Mouse (Mus musculus) forebrain, embryonic 13.5 days (tissue): ENCODE results near the gene Tff2. TPM values are rescaled to one million over a fixed set of nuclear protein-coding genes. Genes with fewer than 3 reads are reported as not detected.

ENCODE experiments used
- ATAC-seq: fragments of 200-750 bp; cut with Nextera tagmentation; 2 replicates; pipeline ENCODE4 v1.8.0; 2017
- H3K27ac ChIP-seq: fragments of 300-500 bp; sonication (generic); 2 replicates; pipeline ENCODE4 v1.5.1; 2015; ENCODE audit warnings: inconsistent platforms, mild to moderate bottlenecking, moderate library complexity
- H3K27me3 ChIP-seq: fragments of 300-500 bp; sonication (generic); 2 replicates; pipeline ENCODE4 v1.6.1; 2015; ENCODE audit warnings: mild to moderate bottlenecking, inconsistent platforms
- H3K36me3 ChIP-seq: fragments of 300-500 bp; sonication (generic); 2 replicates; pipeline ENCODE4 v1.6.1; 2015; ENCODE audit warnings: mild to moderate bottlenecking, inconsistent platforms; ENCODE audit not compliant: poor library complexity, severe bottlenecking
- H3K4me1 ChIP-seq: fragments of 300-500 bp; sonication (generic); 2 replicates; pipeline ENCODE4 v1.6.1; 2015; ENCODE audit warnings: inconsistent platforms
- H3K4me2 ChIP-seq: fragments of 300-500 bp; sonication (generic); 2 replicates; pipeline ENCODE4 v1.6.1; 2015; ENCODE audit warnings: inconsistent platforms, mild to moderate bottlenecking, moderate library complexity
- H3K4me3 ChIP-seq: fragments of 300-500 bp; sonication (generic); 2 replicates; pipeline ENCODE4 v1.5.1; 2015; ENCODE audit warnings: mild to moderate bottlenecking, inconsistent platforms
- H3K9ac ChIP-seq: fragments of 300-500 bp; sonication (generic); 2 replicates; pipeline ENCODE4 v1.6.1; 2015; ENCODE audit warnings: mild to moderate bottlenecking, inconsistent platforms
- H3K9me3 ChIP-seq: fragments of 300-500 bp; sonication (generic); replicated peaks from 2 replicates; pipeline ENCODE4 v1.6.1; 2016; ENCODE audit warnings: inconsistent platforms
- WGBS: fragments of 180-500 bp; shearing (Covaris S2); methylation state at CpG from one replicate; pipeline ENCODE4 v1.1.7; 2015; 5-methylcytosine and 5-hydroxymethylcytosine counted together
- polyA plus RNA-seq: library from polyadenylated mRNA; unstranded; fragments of >200 nt; fragmentation: Nextera tagmentation; extraction: Ambion mirVana; gene quantifications from 2 replicates; pipeline ENCODE4 v1.2.1, GENCODE M21; 2015

Tff2 gene
- polyA plus RNA-seq, 1 experiment from 2014 or later, result not detected

DNA sequence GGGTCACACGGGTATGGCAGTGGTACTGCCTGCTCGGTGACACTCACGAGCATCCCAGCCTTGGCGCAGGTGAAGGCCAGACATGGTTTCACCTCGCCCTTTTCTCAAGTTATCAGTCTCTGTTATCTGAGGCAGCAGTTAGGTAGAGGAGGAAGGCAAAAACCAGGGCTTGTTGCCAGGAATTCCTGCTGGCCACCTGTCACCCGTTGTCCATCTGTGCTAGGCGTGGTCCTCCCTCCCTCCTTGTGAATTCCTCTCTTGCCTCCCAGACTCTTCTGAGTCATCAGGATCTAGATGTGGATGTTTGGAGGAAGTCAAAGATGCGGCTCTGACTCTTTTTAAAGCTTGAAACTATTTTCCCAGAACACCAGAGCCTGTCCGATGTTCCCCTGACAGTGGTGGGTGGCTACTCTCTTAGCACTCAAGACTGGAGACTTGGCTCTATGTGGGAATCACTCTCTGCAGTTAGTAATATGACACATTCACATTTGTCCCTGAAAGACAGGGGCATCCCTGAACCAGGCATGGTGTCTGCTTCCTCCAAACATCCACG lies 12.7 kb downstream of the Tff2 start:
- 0 out of 2 replicates have a peak, but pooled peaks cover 5% of the 10 kb centered on the region for H3K4me1 ChIP-seq
- no peaks in the 10 kb centered on the region for H3K36me3 ChIP-seq
- ATAC-seq, result no peak
- WGBS, result 78% methylated on average over 10 of the region's 10 CpGs
- H3K9me3 ChIP-seq, result no peaks in the 10 kb centered on the region
- no peaks in the 10 kb centered on the region for H3K27me3 ChIP-seq
- H3K4me3 ChIP-seq, result no peak overlapping the region
- no peak overlapping the region for H3K4me2 ChIP-seq
- H3K9ac ChIP-seq, result no peak overlapping the region
- H3K27ac ChIP-seq, result no peak overlapping the region

DNA sequence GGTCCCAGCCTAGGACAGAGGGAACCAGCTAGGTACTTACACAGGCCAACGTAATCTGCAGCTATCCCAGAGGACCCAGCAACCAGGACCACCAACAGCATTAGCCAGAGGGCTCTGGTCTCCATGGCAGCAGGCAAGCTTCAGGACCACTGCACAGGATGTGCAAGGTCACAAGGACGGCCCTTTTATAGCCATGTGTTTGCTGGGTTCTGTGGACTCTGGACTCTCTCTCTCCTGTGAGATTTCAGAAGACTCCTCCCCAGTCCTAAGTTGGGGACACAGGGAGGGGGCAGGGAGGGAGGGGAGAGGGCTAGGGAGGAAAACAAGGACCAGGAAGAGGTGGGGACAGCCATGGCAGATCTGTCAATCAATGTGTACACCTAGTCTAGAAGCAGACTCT lies 14.6 kb downstream of the Tff2 start, which contains the start of gene Tff3:
Tff3 (minus strand) TSS at position 195 of the 400 bp plus-strand sequence.
- 32% methylated on average over 2 of the region's 2 CpGs for WGBS
- Histone ChIP-seq H3K4me1 (peaks cover 15% of the 10 kb centered on the region; the same call in 1 of the 2 replicates), H3K27me3 (no peaks in the 10 kb centered on the region), H3K9me3 (no peaks in the 10 kb centered on the region), H3K4me2 (no peak within 1 kb of the TSS), H3K4me3 (no peak within 1 kb of the TSS), H3K27ac (no peak within 1 kb of the TSS), H3K36me3 (no peaks in the 10 kb centered on the region), H3K9ac (no peak within 1 kb of the TSS)
- no peak for ATAC-seq

DNA sequence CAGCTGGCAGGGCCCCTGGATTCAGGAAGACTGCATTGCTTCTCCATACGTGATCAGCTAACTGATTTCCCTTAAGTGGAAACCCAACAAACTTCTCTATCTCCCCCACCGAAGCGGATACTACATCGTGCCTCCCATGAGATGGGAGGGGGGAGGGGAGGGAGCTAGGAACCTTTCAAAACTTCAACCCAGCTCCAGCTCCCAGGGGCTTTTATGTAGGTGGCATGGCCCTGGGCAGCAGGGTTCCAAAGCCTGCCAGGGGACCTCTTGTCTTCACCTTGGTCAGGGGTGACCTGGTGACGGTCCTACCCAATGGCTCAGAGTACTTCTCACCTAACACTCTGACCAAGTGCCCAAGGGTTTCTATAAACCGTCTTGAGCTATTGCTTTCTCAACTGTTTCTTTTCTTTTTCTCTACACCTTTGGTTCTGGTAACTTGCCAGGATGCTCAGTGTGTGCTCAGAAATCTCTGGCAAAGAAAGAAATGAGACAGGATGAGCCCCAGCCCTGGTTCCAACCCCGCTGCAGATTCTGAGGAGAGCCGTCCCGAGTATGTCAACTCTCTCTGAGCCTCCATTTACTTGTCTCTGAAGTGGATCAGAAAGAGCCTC lies 15.3 kb downstream of the Tff2 start:
- 86% methylated on average over 9 of the region's 9 CpGs for WGBS
- H3K9ac ChIP-seq, result no peak overlapping the region

DNA sequence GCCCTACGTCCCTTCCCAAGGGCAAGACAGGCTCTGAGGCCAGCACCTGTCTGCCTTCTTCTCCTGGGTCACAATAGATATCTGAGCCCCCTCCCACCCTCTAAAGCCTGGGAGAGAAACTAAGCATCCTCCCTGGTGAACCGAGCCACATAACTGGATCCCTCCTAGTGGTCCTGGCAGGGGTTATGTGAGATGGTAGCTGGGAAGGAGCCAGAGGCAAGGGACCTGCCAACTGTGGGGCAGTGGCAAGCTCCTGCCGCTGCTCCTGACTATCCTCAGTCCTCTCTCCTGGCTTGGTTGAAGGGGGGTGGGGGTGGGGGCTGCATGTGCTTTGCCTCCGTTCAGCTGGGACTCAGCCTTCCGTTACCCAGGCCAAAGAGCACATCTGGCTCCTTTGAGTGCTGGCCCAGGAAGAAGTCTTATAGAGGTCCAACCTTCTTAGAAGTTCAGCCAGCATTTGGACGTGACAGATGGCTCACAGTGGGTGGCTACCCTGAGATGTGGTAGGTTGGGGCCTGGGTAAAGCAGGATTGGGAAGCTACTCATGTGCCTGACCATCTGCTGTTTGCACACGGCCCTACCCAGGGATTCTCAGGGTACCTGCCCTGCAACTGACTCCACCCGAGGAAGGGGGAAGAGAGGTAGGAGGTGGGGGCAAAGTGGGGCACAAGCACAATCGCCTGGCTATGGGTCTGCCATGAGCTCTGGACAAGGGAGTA lies 18.4 kb downstream of the Tff2 start:
- no peak overlapping the region for H3K27ac ChIP-seq
- peaks cover 11% of the 10 kb centered on the region; the same call in 1 of the 2 replicates for H3K9me3 ChIP-seq
- no peak overlapping the region for H3K4me3 ChIP-seq
- 46% methylated on average over 9 of the region's 9 CpGs for WGBS
- no peak overlapping the region for H3K9ac ChIP-seq
- H3K4me1 ChIP-seq, result peaks cover 15% of the 10 kb centered on the region; the same call in 1 of the 2 replicates
- no peak overlapping the region for H3K4me2 ChIP-seq
- H3K36me3 ChIP-seq, result no peaks in the 10 kb centered on the region
- no peaks in the 10 kb centered on the region for H3K27me3 ChIP-seq
- peak; percentile 70 for ATAC-seq

More for the DNA sequence above, 15.3 kb downstream of the Tff2 start:
- Histone ChIP-seq H3K9me3 (peaks cover under 1% of the 10 kb centered on the region; the same call in 1 of the 2 replicates), H3K27me3 (no peaks in the 10 kb centered on the region), H3K36me3 (no peaks in the 10 kb centered on the region), H3K4me3 (no peak overlapping the region), H3K27ac (no peak overlapping the region), H3K4me2 (no peak overlapping the region), H3K4me1 (peaks cover 15% of the 10 kb centered on the region; the same call in 1 of the 2 replicates)
- no peak for ATAC-seq

DNA sequence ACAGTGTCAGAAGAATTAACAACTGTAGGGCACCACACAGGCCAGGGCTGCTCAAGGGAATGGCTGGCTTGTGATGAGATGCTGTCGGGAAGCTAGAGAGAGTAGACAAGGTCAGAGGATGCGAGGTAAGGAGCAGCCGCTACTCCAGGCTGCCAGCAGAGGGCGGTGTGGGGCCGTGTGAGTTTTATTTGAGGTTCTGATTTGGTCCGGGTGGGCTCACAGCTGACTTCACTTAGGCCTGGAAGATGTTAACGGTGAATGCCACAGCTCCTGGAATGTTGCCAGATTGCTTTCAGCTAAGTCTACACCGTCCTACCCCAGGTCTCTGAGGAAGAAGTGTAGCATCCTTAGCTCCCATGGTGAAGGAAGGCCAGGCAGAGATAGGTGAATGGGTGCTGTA lies 22.1 kb downstream of the Tff2 start:
- ATAC-seq, result no peak
- no peak overlapping the region for H3K4me2 ChIP-seq
- peaks cover 11% of the 10 kb centered on the region; the same call in 1 of the 2 replicates for H3K9me3 ChIP-seq
- WGBS, result 14% methylated on average over 8 of the region's 8 CpGs
- H3K27ac ChIP-seq, result no peak overlapping the region
- H3K27me3 ChIP-seq, result no peaks in the 10 kb centered on the region
- H3K9ac ChIP-seq, result no peak overlapping the region
- H3K4me1 ChIP-seq, result peaks cover 10% of the 10 kb centered on the region; the same call in 1 of the 2 replicates
- H3K4me3 ChIP-seq, result no peak overlapping the region
- H3K36me3 ChIP-seq, result 0 out of 2 replicates have a peak, but pooled peaks cover 4% of the 10 kb centered on the region

DNA sequence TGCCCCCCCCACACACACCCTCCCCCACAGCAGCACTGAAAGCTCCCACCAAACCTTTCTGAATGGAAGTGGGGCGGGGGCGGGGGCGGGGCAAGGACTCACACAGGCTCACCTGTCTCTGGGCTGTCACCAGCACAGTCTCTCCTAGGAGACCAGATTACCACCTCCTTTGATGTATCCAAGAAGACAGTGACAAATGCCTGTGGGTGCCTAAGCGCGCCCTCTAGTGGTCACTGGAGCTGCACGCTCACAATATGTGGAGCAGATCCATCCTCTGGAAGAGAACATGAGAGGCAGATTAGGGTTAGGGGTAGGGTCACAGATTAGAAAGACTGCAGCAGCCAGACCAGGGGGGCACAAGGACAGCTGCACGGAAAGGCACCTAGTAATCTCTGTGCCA lies 24.7 kb downstream of the Tff2 start:
- Histone ChIP-seq H3K9ac (no peak overlapping the region), H3K27ac (no peak overlapping the region), H3K9me3 (peaks cover 11% of the 10 kb centered on the region; the same call in 1 of the 2 replicates), H3K27me3 (no peaks in the 10 kb centered on the region), H3K36me3 (peaks cover 21% of the 10 kb centered on the region; the same call in 1 of the 2 replicates), H3K4me1 (no peaks in the 10 kb centered on the region), H3K4me2 (no peak overlapping the region), H3K4me3 (no peak overlapping the region)
- ATAC-seq, result peak; percentile 53
- WGBS, result 3% methylated on average over 7 of the region's 7 CpGs

DNA sequence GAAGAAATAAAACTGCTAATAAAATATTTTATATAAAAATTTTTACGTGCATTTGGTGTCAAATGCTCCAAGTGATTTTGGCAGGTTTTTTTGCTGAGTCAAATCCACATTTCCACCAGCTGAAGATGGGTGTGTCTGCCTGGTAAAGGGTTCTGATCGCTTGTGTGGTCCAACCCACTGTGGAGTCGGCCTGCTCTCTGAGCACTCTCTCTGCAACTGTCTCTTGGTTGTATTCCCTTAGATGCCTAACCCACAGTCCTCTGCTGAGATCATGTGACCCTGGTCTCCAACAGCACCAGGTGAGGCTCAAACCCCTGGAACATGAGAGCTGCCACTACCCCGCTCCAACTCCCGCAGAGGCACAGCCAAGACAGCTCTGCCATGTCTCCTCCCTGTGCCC lies 26.1 kb downstream of the Tff2 start:
- 87% methylated on average over 5 of the region's 5 CpGs for WGBS
- ATAC-seq, result no peak

DNA sequence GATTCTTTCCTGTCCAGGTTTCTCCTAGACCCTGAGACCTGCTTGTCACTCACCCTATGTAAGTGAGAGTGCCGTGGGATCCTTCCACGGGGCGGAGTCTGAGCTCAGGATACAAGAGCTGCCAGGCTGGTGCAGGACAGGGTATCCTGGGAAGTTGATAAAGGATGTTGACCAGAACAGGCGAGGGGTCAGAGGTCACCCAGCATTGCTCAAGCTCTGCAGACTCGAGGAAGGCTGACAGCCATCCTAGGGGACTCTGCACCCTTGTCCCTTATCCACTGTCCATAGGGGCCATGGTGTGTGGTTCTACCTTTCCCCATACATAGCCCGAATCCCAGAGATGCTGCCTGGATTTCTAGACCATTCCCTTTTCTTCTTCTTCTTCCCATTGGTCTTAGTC lies 28.0 kb downstream of the Tff2 start:
- WGBS, result 86% methylated on average over 6 of the region's 6 CpGs
- no peaks in the 10 kb centered on the region for H3K27me3 ChIP-seq
- peaks cover 13% of the 10 kb centered on the region for H3K4me1 ChIP-seq
- ATAC-seq, result no peak
- H3K9me3 ChIP-seq, result no peaks in the 10 kb centered on the region
- H3K4me3 ChIP-seq, result no peak overlapping the region
- H3K27ac ChIP-seq, result no peak overlapping the region
- H3K9ac ChIP-seq, result no peak overlapping the region
- peaks cover 47% of the 10 kb centered on the region for H3K36me3 ChIP-seq
- no peak overlapping the region for H3K4me2 ChIP-seq

More for the DNA sequence above, 26.1 kb downstream of the Tff2 start:
- H3K27me3 ChIP-seq, result no peaks in the 10 kb centered on the region
- H3K4me2 ChIP-seq, result no peak overlapping the region
- H3K4me3 ChIP-seq, result no peak overlapping the region
- no peak overlapping the region for H3K9ac ChIP-seq
- H3K9me3 ChIP-seq, result 0 out of 2 replicates have a peak, but pooled peaks cover 1% of the 10 kb centered on the region
- peaks cover 28% of the 10 kb centered on the region for H3K36me3 ChIP-seq
- H3K4me1 ChIP-seq, result peaks cover 11% of the 10 kb centered on the region
- no peak overlapping the region for H3K27ac ChIP-seq

DNA sequence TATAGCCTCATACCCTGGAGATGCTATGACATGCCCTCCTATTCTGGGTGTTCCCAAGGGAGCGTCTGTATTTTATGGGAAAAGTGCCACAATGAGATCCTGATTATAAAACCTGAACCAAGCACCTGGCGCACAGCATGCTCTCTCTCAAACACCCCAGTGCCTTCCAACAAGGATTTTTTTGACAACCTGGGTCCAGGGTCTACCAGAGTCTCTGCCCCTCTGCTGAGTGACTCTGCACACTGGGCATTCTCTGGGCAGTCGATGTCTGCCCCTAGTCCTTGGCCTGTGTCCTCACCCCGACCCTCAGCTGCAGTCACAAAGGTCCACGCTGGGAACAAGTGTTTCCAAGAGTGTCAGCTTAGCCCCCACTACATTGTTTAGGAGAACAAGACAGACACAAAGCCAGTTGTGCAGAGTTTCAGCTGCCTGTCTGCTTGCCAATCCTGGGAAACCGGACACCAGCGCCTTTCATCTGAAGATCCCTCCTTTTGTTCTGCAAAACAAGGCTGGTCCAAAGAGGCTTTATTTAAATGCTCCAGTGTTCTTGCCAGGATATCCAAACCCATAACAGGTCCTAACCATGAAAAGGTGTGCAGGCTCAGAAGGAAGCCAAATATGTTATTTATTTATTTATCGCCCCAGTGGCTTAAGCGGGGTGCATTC lies 30.8 kb downstream of the Tff2 start:
- H3K36me3 ChIP-seq, result peaks cover 72% of the 10 kb centered on the region
- H3K9ac ChIP-seq, result no peak overlapping the region; the same call in 1 of the 2 replicates
- WGBS, result 19% methylated on average over 9 of the region's 9 CpGs
- peak overlapping the region; percentile 48; the same call in 1 of the 2 replicates for H3K27ac ChIP-seq
- H3K9me3 ChIP-seq, result no peaks in the 10 kb centered on the region
- H3K4me1 ChIP-seq, result peaks cover 13% of the 10 kb centered on the region
- no peak overlapping the region for H3K4me2 ChIP-seq
- no peak for ATAC-seq
- H3K27me3 ChIP-seq, result no peaks in the 10 kb centered on the region
- H3K4me3 ChIP-seq, result no peak overlapping the region

DNA sequence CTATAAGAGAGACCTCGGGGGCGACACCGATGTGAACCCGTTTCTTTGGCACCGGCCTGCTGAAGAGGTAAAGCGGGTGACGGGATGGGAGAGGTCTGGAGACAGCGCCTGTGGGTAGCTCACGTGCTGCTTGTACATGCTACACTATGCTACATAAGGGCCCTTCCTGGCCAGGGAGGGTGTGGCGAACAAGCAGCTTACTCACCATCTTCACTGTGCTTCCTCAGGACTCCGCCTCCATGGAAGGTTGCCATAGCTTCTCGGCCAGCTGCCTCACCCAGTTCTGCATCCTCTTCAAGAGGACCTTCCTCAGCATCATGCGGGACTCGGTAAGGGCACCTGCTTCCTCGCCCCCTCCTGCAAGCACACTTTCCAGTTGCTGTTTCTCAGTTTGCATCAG lies 35.7 kb downstream of the Tff2 start:
- no peak overlapping the region for H3K4me2 ChIP-seq
- H3K27ac ChIP-seq, result no peak overlapping the region
- H3K27me3 ChIP-seq, result no peaks in the 10 kb centered on the region
- no peaks in the 10 kb centered on the region for H3K9me3 ChIP-seq
- no peak overlapping the region for H3K4me3 ChIP-seq
- 91% methylated on average over 15 of the region's 15 CpGs for WGBS
- H3K36me3 ChIP-seq, result peaks cover 69% of the 10 kb centered on the region
- no peak for ATAC-seq
- H3K4me1 ChIP-seq, result peaks cover 6% of the 10 kb centered on the region
- H3K9ac ChIP-seq, result no peak overlapping the region

DNA sequence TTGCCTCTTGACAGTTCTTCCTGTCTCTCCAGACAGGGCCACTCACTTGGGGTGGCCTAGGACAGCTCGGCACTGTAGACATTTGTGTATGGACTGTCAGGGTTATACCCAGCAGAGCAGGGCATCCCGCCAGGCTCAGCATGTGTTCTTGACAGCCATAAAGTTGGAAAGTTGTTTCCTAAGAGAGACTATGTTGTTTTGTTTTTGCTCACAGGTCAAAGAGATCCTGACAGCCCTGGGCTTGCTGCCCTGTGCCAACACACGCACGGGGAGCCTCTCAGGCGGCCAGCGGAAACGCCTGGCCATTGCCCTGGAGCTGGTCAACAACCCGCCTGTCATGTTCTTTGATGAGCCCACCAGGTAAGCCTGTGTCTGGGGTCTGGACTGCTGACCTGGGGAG lies 40.3 kb downstream of the Tff2 start:
- Histone ChIP-seq H3K36me3 (peaks cover 44% of the 10 kb centered on the region), H3K9ac (no peak overlapping the region)
- 84% methylated on average over 8 of the region's 8 CpGs for WGBS

More for the DNA sequence above, 40.3 kb downstream of the Tff2 start:
- H3K9me3 ChIP-seq, result no peaks in the 10 kb centered on the region
- H3K4me2 ChIP-seq, result no peak overlapping the region
- H3K4me1 ChIP-seq, result no peaks in the 10 kb centered on the region; the same call in 1 of the 2 replicates
- ATAC-seq, result no peak
- no peak overlapping the region for H3K4me3 ChIP-seq
- H3K27me3 ChIP-seq, result no peaks in the 10 kb centered on the region
- no peak overlapping the region for H3K27ac ChIP-seq
